Mouse (Mus musculus): Measurements from ENCODE around the gene Bms1. TPM values are rescaled to one million over a fixed set of nuclear protein-coding genes. Genes with fewer than 3 reads are reported as not detected.

Gene Bms1
- polyA plus RNA-seq, 1 experiment: 83.3 TPM

- Histone ChIP-seq H3K27ac (ENCODE audit: insufficient read depth, low read length) (no peak overlapping the region), H3K4me3 (ENCODE audit: low read depth, low read length) (no peak overlapping the region), H3K9me3 (replicated peaks; ENCODE audit: control insufficient read depth, insufficient read depth, low read length, poor library complexity, severe bottlenecking) (no peaks in the 10 kb centered on the region), H3K36me3 (ENCODE audit: control insufficient read depth, insufficient read depth, low read length, poor library complexity, severe bottlenecking) (no peaks in the 10 kb centered on the region), H3K9ac (ENCODE audit: low read depth, poor library complexity, severe bottlenecking) (no peak overlapping the region), H3K27me3 (ENCODE audit: control insufficient read depth, insufficient read depth, low read length, poor library complexity, severe bottlenecking) (no peaks in the 10 kb centered on the region), H3K4me1 (ENCODE audit: control insufficient read depth, insufficient read depth, low read length) (no peaks in the 10 kb centered on the region)
- TF ChIP-seq POLR2A (IDR thresholded peaks at IDR 0.05; ENCODE audit: insufficient read depth, low read length) (no peak), CTCF (IDR thresholded peaks at IDR 0.05; ENCODE audit: low read depth, low read length) (no peak), EP300 (IDR thresholded peaks at IDR 0.05; ENCODE audit: insufficient read depth, low read depth, low read length) (no peak)
Observed at GRCm38 (mm10) chr6:118336541-118337480, 82.5 kb downstream of the Bms1 start.

GRCm38 (mm10) chr6:118335934-118336450, 83.3 kb downstream of the Bms1 start:
- no peaks in the 10 kb centered on the region for H3K36me3 ChIP-seq (ENCODE audit: control insufficient read depth, insufficient read depth, low read length, poor library complexity, severe bottlenecking)
- H3K9me3 ChIP-seq (replicated peaks; ENCODE audit: control insufficient read depth, insufficient read depth, low read length, poor library complexity, severe bottlenecking): no peaks in the 10 kb centered on the region
- H3K27me3 ChIP-seq (ENCODE audit: control insufficient read depth, insufficient read depth, low read length, poor library complexity, severe bottlenecking): no peaks in the 10 kb centered on the region
- no peak for TF ChIP-seq POLR2A (IDR thresholded peaks at IDR 0.05; ENCODE audit: insufficient read depth, low read length)
- TF ChIP-seq EP300 (IDR thresholded peaks at IDR 0.05; ENCODE audit: insufficient read depth, low read depth, low read length): no peak
- TF ChIP-seq CTCF (IDR thresholded peaks at IDR 0.05; ENCODE audit: low read depth, low read length): no peak
- H3K4me3 ChIP-seq (ENCODE audit: low read depth, low read length): no peak overlapping the region
- H3K9ac ChIP-seq (ENCODE audit: low read depth, poor library complexity, severe bottlenecking): no peak overlapping the region
- H3K27ac ChIP-seq (ENCODE audit: insufficient read depth, low read length): no peak overlapping the region
- no peaks in the 10 kb centered on the region for H3K4me1 ChIP-seq (ENCODE audit: control insufficient read depth, insufficient read depth, low read length)

- H3K4me1 ChIP-seq (ENCODE audit: control insufficient read depth, insufficient read depth, low read length): no peaks in the 10 kb centered on the region
- no peak overlapping the region for H3K27ac ChIP-seq (ENCODE audit: insufficient read depth, low read length)
- TF ChIP-seq EP300 (IDR thresholded peaks at IDR 0.05; ENCODE audit: insufficient read depth, low read depth, low read length): no peak
- TF ChIP-seq CTCF (IDR thresholded peaks at IDR 0.05; ENCODE audit: low read depth, low read length): no peak
- H3K9me3 ChIP-seq (replicated peaks; ENCODE audit: control insufficient read depth, insufficient read depth, low read length, poor library complexity, severe bottlenecking): no peaks in the 10 kb centered on the region
- no peak overlapping the region for H3K4me3 ChIP-seq (ENCODE audit: low read depth, low read length)
- H3K36me3 ChIP-seq (ENCODE audit: control insufficient read depth, insufficient read depth, low read length, poor library complexity, severe bottlenecking): no peaks in the 10 kb centered on the region
- H3K9ac ChIP-seq (ENCODE audit: low read depth, poor library complexity, severe bottlenecking): no peak overlapping the region
- no peaks in the 10 kb centered on the region for H3K27me3 ChIP-seq (ENCODE audit: control insufficient read depth, insufficient read depth, low read length, poor library complexity, severe bottlenecking)
Observed at GRCm38 (mm10) chr6:118333861-118334260, 85.4 kb downstream of the Bms1 start.

Other genes with a start within 250 kb of the Bms1 start
- gene Ret, start 221.8 kb downstream of the Bms1 start, polyA plus RNA-seq (2011; ENCODE audit: insufficient read depth, insufficient read length, low read depth, missing spikeins): 0.81 and 0.97 TPM in 2 replicates
- gene Zfp248, start 36.1 kb upstream of the Bms1 start, polyA plus RNA-seq (2011; ENCODE audit: insufficient read depth, insufficient read length, low read depth, missing spikeins): 5.5 and 9.8 TPM in 2 replicates
- gene Zfp9, start 59.8 kb upstream of the Bms1 start, polyA plus RNA-seq (2011; ENCODE audit: insufficient read depth, insufficient read length, low read depth, missing spikeins): 2.3 and 2.4 TPM in 2 replicates
- gene Ankrd26, start 142.8 kb upstream of the Bms1 start, polyA plus RNA-seq (2011; ENCODE audit: insufficient read depth, insufficient read length, low read depth, missing spikeins): 10.6 and 14.0 TPM in 2 replicates

Data from ES-Bruce4 (cell line).